Mouse (Mus musculus) midbrain, embryonic 11.5 days (tissue): Measurements from ENCODE around the gene Lrrc61. TPM values are rescaled to one million over a fixed set of nuclear protein-coding genes. Genes with fewer than 3 reads are reported as not detected.

Experiments used
- ATAC-seq: fragments of 200-750 bp; cut with Nextera tagmentation; 2 replicates; pipeline ENCODE4 v1.8.0; 2017; ENCODE audit warnings: moderate TSS enrichment, moderate library complexity; ENCODE audit not compliant: low FRiP score
- DNase-seq: peaks from one replicate; pipeline ENCODE4 v3.0.0; 2015; ENCODE audit warnings: low spot score; ENCODE audit errors: missing footprints
- H3K27ac ChIP-seq: fragments of 300-500 bp; sonication (generic); 2 replicates; pipeline ENCODE4 v1.5.1; 2014; ENCODE audit warnings: low read depth, low read length
- H3K27me3 ChIP-seq: fragments of 300-500 bp; sonication (generic); 2 replicates; pipeline ENCODE4 v1.6.1; 2014; ENCODE audit warnings: mild to moderate bottlenecking, low read length, moderate library complexity, mixed read lengths; ENCODE audit not compliant: control insufficient read depth, insufficient read depth
- H3K36me3 ChIP-seq: fragments of 300-500 bp; sonication (generic); 2 replicates; pipeline ENCODE4 v1.6.1; 2014; ENCODE audit warnings: mild to moderate bottlenecking, low read length, moderate library complexity, mixed read lengths; ENCODE audit not compliant: control insufficient read depth, insufficient read depth
- H3K4me1 ChIP-seq: fragments of 300-500 bp; sonication (generic); 2 replicates; pipeline ENCODE4 v1.6.1; 2014; ENCODE audit warnings: low read length; ENCODE audit not compliant: control insufficient read depth, insufficient read depth
- H3K4me2 ChIP-seq: fragments of 300-500 bp; sonication (generic); 2 replicates; pipeline ENCODE4 v1.6.1; 2014; ENCODE audit warnings: mild to moderate bottlenecking, moderate library complexity
- H3K4me3 ChIP-seq: fragments of 300-500 bp; sonication (generic); 2 replicates; pipeline ENCODE4 v1.5.1; 2014; ENCODE audit warnings: low read depth, low read length
- H3K9ac ChIP-seq: fragments of 300-500 bp; sonication (generic); 2 replicates; pipeline ENCODE4 v1.6.1; 2014; ENCODE audit warnings: low read length
- H3K9me3 ChIP-seq: fragments of 300-500 bp; sonication (generic); 2 replicates; pipeline ENCODE4 v1.6.1; 2016; ENCODE audit warnings: low read length; ENCODE audit not compliant: control insufficient read depth
- WGBS: fragments of 180-500 bp; shearing (Covaris S2); extraction: QIAGEN DNeasy Blood & Tissue Kit; methylation state at CpG from one replicate; pipeline ENCODE4 v1.1.7; 2014; 5-methylcytosine and 5-hydroxymethylcytosine counted together
- polyA plus RNA-seq: library from polyadenylated mRNA; unstranded; fragments of >200 nt; fragmentation: Nextera tagmentation; extraction: Ambion mirVana; gene quantifications from 2 replicates; pipeline ENCODE4 v1.2.1, GENCODE M21; 2014

Gene Lrrc61
- polyA plus RNA-seq, 1 experiment from 2014 or later: 15.5 TPM

DNA sequence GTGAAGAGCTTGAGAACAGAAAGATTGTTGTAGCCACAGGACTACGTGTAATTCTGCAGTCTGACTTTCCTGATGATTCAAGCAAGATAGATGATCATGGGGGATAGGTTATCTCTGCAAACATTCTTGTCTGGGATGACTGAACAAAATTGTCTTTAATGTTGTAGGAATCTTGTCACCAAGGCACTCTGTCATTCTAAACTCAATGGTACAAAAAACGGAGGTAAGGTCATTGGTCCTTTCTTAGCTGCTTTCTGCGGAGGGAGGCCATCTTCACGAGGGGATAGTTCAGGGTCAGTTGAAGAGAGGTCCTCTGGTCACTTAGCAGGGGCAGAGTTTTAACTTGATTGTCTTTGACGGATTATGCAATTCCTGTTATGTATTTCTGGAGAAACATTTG, 24.1 kb downstream of the Lrrc61 start:
- no peak overlapping the region for H3K27ac ChIP-seq
- H3K9ac ChIP-seq: no peak overlapping the region
- H3K4me2 ChIP-seq: no peak overlapping the region
- H3K4me3 ChIP-seq: no peak overlapping the region
- no peaks in the 10 kb centered on the region for H3K27me3 ChIP-seq
- no peaks in the 10 kb centered on the region for H3K36me3 ChIP-seq
- ATAC-seq: no peak
- no peaks in the 10 kb centered on the region for H3K4me1 ChIP-seq
- no peak for DNase-seq
- no peaks in the 10 kb centered on the region for H3K9me3 ChIP-seq
- WGBS: 70% methylated on average over 5 of the region's 5 CpGs

DNA sequence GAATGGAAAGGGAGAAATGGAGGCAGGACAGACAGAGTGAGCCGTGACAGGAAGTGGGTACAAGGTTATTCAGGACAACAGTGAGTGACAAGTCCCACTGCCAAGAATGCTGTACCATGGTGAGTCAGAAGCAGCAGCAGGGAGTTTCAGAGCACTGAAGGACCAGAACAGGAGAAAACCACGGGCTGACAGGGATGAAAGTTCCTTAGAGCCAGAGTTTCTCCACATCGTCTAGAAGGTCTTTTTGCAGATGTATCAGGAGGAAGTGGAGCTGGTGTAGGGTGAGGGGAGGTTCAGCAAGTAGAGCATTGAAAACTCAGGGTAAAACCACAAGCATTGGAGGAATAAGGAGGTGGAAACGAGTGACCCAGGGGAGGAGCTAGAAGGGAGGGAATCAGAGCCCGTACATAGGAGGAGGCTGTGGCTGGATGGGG, 24.6 kb downstream of the Lrrc61 start:
- WGBS: 51% methylated on average over 5 of the region's 5 CpGs
- Histone ChIP-seq H3K4me3 (no peak overlapping the region), H3K36me3 (no peaks in the 10 kb centered on the region), H3K9me3 (no peaks in the 10 kb centered on the region), H3K4me1 (no peaks in the 10 kb centered on the region), H3K27ac (no peak overlapping the region), H3K9ac (no peak overlapping the region), H3K27me3 (no peaks in the 10 kb centered on the region), H3K4me2 (no peak overlapping the region)
- DNase-seq (peak; percentile 49), ATAC-seq (no peak)

DNA sequence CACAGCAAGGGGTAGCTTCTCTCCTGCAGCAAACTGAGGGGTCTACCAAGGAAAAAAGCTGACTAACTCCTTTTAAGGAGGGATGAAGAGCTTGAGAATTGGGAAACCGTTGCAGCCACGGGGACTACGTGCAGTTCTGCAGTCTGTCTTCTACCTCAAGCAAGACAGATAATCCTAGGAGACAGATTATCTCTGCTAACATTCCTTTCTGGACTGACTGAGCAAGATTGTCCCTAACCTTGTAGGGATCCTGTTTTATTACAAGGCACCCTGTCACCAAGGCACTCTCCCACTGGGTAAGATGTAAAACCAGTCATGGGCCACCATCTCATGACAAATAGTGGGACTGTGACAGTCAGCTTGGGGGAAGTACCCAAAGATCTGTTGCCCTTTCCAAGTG, 26.7 kb downstream of the Lrrc61 start:
- H3K4me1 ChIP-seq: no peaks in the 10 kb centered on the region
- no peaks in the 10 kb centered on the region for H3K36me3 ChIP-seq
- H3K27me3 ChIP-seq: no peaks in the 10 kb centered on the region
- H3K9ac ChIP-seq: no peak overlapping the region
- no peak overlapping the region for H3K27ac ChIP-seq
- no peak overlapping the region for H3K4me2 ChIP-seq
- H3K4me3 ChIP-seq: no peak overlapping the region
- no peak for ATAC-seq
- 23% methylated on average over 3 of the region's 3 CpGs for WGBS
- DNase-seq: peak; percentile 31
- no peaks in the 10 kb centered on the region for H3K9me3 ChIP-seq

DNA sequence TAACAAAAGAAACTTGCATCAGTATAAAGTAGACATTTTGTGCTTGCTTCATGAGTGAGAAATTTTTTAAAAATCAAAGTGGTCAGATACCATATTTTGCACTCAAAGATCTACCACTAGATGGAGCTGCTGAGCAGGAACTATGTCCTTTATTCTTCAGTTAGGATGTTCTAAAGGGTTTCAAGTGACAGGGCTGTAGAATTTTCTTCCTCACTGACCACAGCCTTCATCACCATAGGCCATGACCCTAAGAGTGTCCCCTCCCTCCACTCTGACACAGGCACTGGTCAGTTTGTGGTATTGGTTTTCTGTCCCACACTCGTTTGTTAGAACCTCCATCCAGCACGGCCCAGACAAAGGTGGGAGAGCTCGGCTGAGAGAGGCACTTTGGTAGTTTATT, 27.4 kb downstream of the Lrrc61 start:
- Histone ChIP-seq H3K9ac (no peak overlapping the region), H3K4me2 (no peak overlapping the region), H3K4me3 (no peak overlapping the region), H3K27ac (no peak overlapping the region), H3K36me3 (no peaks in the 10 kb centered on the region), H3K27me3 (no peaks in the 10 kb centered on the region), H3K9me3 (no peaks in the 10 kb centered on the region), H3K4me1 (no peaks in the 10 kb centered on the region)
- ATAC-seq (peak; percentile 44; the same call in 1 of the 2 replicates), DNase-seq (peak; percentile 95)
- WGBS: 69% methylated on average over 3 of the region's 3 CpGs

DNA sequence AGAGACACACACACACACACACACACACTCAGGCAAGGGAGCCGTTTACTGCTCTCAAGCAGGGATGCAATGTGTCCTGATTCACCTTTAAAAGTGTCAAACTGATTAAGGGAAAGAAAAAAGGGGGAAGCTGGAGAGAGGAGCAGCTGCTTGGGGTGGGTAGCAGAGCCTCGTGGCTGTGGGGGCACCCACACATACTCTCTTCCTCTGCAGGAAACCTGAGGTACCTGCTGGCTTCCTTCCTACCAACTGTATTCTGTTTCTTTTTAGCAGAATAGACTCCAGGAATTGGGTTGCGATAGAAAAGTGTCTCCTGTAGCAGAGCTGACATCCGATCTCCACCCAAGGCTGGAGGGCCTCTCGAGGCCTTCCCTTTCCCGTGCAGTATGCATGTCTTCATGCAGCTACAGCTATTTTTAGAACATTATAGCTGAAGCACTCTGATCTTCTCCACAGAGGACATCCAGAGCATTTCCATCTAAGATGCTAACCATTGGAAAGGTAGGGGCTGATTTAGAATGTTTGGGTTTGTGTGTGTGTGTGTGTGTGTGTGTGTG, 34.7 kb downstream of the Lrrc61 start, which contains the start of gene Gm45021:
Gm45021 (plus strand) TSS at position 417 of the 557 bp plus-strand sequence.
- H3K27ac ChIP-seq: no peak within 1 kb of the TSS
- H3K4me2 ChIP-seq: no peak within 1 kb of the TSS
- no peaks in the 10 kb centered on the region for H3K9me3 ChIP-seq
- no peak within 1 kb of the TSS for H3K9ac ChIP-seq
- no peaks in the 10 kb centered on the region for H3K27me3 ChIP-seq
- DNase-seq (no peak), ATAC-seq (no peak)
- no peak within 1 kb of the TSS for H3K4me3 ChIP-seq
- peaks cover 4% of the 10 kb centered on the region for H3K4me1 ChIP-seq
- WGBS: 80% methylated on average over 6 of the region's 6 CpGs
- H3K36me3 ChIP-seq: no peaks in the 10 kb centered on the region

DNA sequence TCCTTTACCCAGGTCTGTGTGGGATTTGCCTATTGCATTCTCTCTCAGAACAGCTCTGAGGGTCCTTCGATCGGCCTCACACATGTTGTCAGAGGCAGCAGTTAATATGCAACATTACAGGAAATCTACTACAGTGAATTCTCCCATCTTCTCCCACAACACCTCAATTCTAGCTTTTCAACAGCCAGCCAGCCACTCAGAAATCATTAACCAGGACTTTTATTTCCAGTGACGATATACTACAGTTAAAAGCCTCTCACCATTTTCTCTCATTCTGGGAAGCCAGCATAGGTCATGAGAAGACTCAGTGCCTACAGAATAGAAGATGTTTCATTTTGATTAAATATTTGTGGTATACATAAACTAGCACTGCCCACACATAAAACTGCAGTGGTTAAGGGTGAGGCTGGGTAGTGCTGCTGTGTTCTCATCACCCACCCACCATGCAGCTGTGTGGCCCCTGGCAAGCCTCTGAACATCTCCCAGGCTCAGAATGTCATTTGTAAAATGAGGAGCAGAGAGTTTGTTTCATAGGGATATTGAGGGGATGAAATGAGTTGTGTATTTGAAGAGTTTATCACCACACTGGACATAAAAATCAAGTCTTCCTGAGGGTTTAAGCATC, 36.7 kb downstream of the Lrrc61 start:
- ATAC-seq (no peak), DNase-seq (peak; percentile 6)
- Histone ChIP-seq H3K9ac (no peak overlapping the region), H3K4me1 (peaks cover 14% of the 10 kb centered on the region), H3K9me3 (no peaks in the 10 kb centered on the region), H3K27me3 (no peaks in the 10 kb centered on the region), H3K4me2 (no peak overlapping the region), H3K4me3 (no peak overlapping the region), H3K27ac (no peak overlapping the region), H3K36me3 (peaks cover 7% of the 10 kb centered on the region; the same call in 1 of the 2 replicates)
- WGBS: 89% methylated on average over 3 of the region's 3 CpGs

DNA sequence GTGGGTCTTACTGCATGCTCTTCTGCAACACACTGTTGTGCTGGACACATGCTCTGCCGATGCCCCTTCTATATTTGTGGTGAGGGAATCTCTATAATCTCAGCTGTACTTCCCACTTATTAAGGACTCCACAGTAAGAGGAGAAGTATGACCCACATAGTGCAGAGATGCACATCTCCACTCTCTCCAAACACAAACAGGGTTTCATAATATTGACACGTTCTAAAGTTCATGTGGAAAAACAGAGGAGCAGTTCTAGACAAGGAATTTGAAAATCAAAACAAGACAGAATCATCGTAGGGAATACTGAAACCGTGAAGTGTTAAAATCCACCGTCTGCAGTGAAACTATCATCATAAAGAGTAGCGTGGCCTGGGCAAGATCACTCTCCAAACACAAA, 37.3 kb downstream of the Lrrc61 start:
- Histone ChIP-seq H3K4me2 (no peak overlapping the region), H3K9ac (no peak overlapping the region), H3K27me3 (no peaks in the 10 kb centered on the region), H3K27ac (no peak overlapping the region), H3K4me1 (peaks cover 14% of the 10 kb centered on the region), H3K9me3 (no peaks in the 10 kb centered on the region), H3K4me3 (no peak overlapping the region), H3K36me3 (peaks cover 12% of the 10 kb centered on the region)
- 91% methylated on average over 6 of the region's 6 CpGs for WGBS
- DNase-seq (peak; percentile 4), ATAC-seq (no peak)

DNA sequence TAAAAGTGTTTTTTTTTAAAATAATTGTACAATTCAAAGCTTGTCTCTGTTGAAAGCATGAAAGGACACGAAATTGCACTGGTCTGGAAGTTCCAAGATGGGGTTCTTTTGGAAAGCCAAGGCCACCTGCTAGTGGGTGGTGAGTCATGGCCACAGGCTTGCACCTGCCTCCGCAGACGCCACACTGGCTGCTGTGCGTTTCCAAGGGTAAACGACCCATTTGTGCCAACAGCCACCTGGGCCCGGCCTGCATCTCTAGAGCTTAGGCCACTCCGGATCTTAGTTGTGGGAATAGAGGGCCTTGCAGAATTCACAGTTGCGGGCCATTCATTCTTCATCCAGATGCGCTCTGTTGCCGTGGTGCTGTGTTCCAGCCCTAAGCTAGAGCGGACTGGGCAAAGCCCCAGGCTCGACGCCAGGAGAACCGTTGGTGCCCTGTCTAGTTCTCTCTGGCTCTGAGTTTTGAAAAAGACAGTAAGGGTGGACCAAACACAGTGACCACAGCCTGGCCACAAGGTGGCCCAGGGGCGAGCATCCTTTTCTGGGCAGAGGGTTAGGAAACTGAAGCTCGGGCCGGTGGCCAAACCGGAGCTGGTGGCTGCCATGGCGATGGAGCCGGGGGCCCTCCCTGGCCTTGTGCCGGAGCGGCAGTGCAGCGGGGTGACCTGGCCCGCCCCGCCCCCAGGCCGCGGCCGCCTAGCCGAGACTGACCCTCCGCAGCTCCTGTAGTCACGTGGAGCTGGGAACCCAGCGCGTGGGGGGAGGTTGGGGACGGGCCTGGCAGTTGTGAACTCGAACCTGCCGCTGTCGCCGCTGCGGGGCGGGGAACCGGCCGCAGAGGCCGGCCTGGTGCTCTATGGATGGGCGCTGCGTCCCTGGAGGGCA, 38.8 kb downstream of the Lrrc61 start, which contains the start of the genes Repin1 and Gm44965:
Repin1 (plus strand) TSS at position 726 of the 885 bp plus-strand sequence.
Gm44965 (plus strand) TSS at position 784 of the 885 bp plus-strand sequence.
- Histone ChIP-seq H3K36me3 (peaks cover 25% of the 10 kb centered on the region), H3K9me3 (no peaks in the 10 kb centered on the region; the same call in 1 of the 2 replicates), H3K27ac (peak within 1 kb of the TSS; percentile 74), H3K4me3 (peak within 1 kb of the TSS; percentile 92), H3K9ac (peak within 1 kb of the TSS; percentile 94), H3K27me3 (no peaks in the 10 kb centered on the region), H3K4me2 (peak within 1 kb of the TSS; percentile 87), H3K4me1 (peaks cover 14% of the 10 kb centered on the region)
- ATAC-seq: peak; percentile 96
- DNase-seq: peak; percentile 99
- 5% methylated on average over 45 of the region's 45 CpGs for WGBS
